Mouse (Mus musculus): Measurements from ENCODE around the gene Ddx21.

Ddx21 gene

GRCm38 (mm10) chr10:62568861-62569260 lies 33.2 kb downstream of the Ddx21 start:
- DNase-seq: no peak

- no peak for DNase-seq
These were observed 44.3 kb downstream of the Ddx21 start for GRCm38 (mm10) chr10:62557736-62558135.

GRCm38 (mm10) chr10:62556558-62556901 lies 45.6 kb downstream of the Ddx21 start:
- DNase-seq: no peak

- DNase-seq: no peak
These were observed 46.1 kb downstream of the Ddx21 start for GRCm38 (mm10) chr10:62555705-62556557.

GRCm38 (mm10) chr10:62553611-62554091 lies 48.4 kb downstream of the Ddx21 start:
- no peak for DNase-seq

- no peak for DNase-seq
These were observed 51.2 kb downstream of the Ddx21 start for GRCm38 (mm10) chr10:62550787-62551300.

- peak; percentile 82 for DNase-seq
These were observed 52.4 kb downstream of the Ddx21 start for GRCm38 (mm10) chr10:62549523-62550166.

- DNase-seq: peak; percentile 16
These were observed 55.6 kb downstream of the Ddx21 start for GRCm38 (mm10) chr10:62546441-62546840.

GRCm38 (mm10) chr10:62545759-62546158 lies 56.3 kb downstream of the Ddx21 start:
- DNase-seq: no peak

GRCm38 (mm10) chr10:62544316-62544715 lies 57.8 kb downstream of the Ddx21 start:
- DNase-seq: no peak

- DNase-seq: peak; percentile 49
These were observed 58.7 kb downstream of the Ddx21 start for GRCm38 (mm10) chr10:62543399-62543808.

GRCm38 (mm10) chr10:62542928-62543327 lies 59.2 kb downstream of the Ddx21 start:
- DNase-seq: no peak

GRCm38 (mm10) chr10:62542507-62542906 lies 59.6 kb downstream of the Ddx21 start:
- DNase-seq: no peak

- no peak for DNase-seq
These were observed 60.6 kb downstream of the Ddx21 start for GRCm38 (mm10) chr10:62541499-62541898.

- DNase-seq: no peak
These were observed 61.3 kb downstream of the Ddx21 start for GRCm38 (mm10) chr10:62540800-62541199.

GRCm38 (mm10) chr10:62534509-62534908 lies 67.6 kb downstream of the Ddx21 start:
- no peak for DNase-seq

- no peak for DNase-seq
These were observed 69.2 kb downstream of the Ddx21 start for GRCm38 (mm10) chr10:62532832-62533231.
